Mouse (Mus musculus) hindbrain, embryonic 13.5 days (tissue): ENCODE results near the gene Pagr1b. TPM values are rescaled to one million over a fixed set of nuclear protein-coding genes. Genes with fewer than 3 reads are reported as not detected.

Source experiments
- ATAC-seq: fragments of 200-750 bp; cut with Nextera tagmentation; 2 replicates; pipeline ENCODE4 v1.8.0; 2017; ENCODE audit warnings: moderate TSS enrichment; ENCODE audit not compliant: low FRiP score
- H3K27ac ChIP-seq: fragments of 300-500 bp; sonication (generic); 2 replicates; pipeline ENCODE4 v1.5.1; 2015; ENCODE audit warnings: inconsistent platforms, mild to moderate bottlenecking, moderate library complexity
- H3K27me3 ChIP-seq: fragments of 300-500 bp; sonication (generic); 2 replicates; pipeline ENCODE4 v1.6.1; 2015; ENCODE audit warnings: mild to moderate bottlenecking, inconsistent platforms
- H3K36me3 ChIP-seq: fragments of 300-500 bp; sonication (generic); 2 replicates; pipeline ENCODE4 v1.6.1; 2015; ENCODE audit warnings: mild to moderate bottlenecking, inconsistent platforms
- H3K4me1 ChIP-seq: fragments of 300-500 bp; sonication (generic); replicated peaks from 2 replicates; pipeline ENCODE4 v1.6.1; 2015; ENCODE audit warnings: inconsistent platforms
- H3K4me2 ChIP-seq: fragments of 300-500 bp; sonication (generic); 2 replicates; pipeline ENCODE4 v1.6.1; 2015; ENCODE audit warnings: inconsistent platforms, mild to moderate bottlenecking, moderate library complexity
- H3K4me3 ChIP-seq: fragments of 300-500 bp; sonication (generic); 2 replicates; pipeline ENCODE4 v1.5.1; 2015; ENCODE audit warnings: mild to moderate bottlenecking, inconsistent platforms
- H3K9ac ChIP-seq: fragments of 300-500 bp; sonication (generic); 2 replicates; pipeline ENCODE4 v1.6.1; 2015; ENCODE audit warnings: mild to moderate bottlenecking, inconsistent platforms
- H3K9me3 ChIP-seq: fragments of 300-500 bp; sonication (generic); 2 replicates; pipeline ENCODE4 v1.6.1; 2016; ENCODE audit warnings: inconsistent platforms
- WGBS: fragments of 180-500 bp; shearing (Covaris S2); methylation state at CpG from one replicate; pipeline ENCODE4 v1.1.7; 2015; 5-methylcytosine and 5-hydroxymethylcytosine counted together
- polyA plus RNA-seq: library from polyadenylated mRNA; unstranded; fragments of >200 nt; fragmentation: Nextera tagmentation; extraction: Ambion mirVana; gene quantifications from 2 replicates; pipeline ENCODE4 v1.2.1, GENCODE M21; 2015

The Pagr1b gene
- polyA plus RNA-seq, result 0.45 and 1.1 TPM in 2 replicates

- peak within 1 kb of the TSS; percentile 65 for H3K4me3 ChIP-seq
- H3K4me2 ChIP-seq, result peak within 1 kb of the TSS; percentile 93
- H3K27ac ChIP-seq, result peak within 1 kb of the TSS; percentile 98
- peak within 1 kb of the TSS; percentile 92 for H3K9ac ChIP-seq
- ATAC-seq, result no peak
- H3K9me3 ChIP-seq, result no peaks in the 10 kb centered on the region
- H3K36me3 ChIP-seq, result peaks cover 38% of the 10 kb centered on the region
- no peaks in the 10 kb centered on the region for H3K27me3 ChIP-seq
- peaks cover 70% of the 10 kb centered on the region for H3K4me1 ChIP-seq
Observed at GRCm38 (mm10) chr7:127016481-127016485, at the start of gene Pagr1b. Gene Pagr1b (minus strand): TSS chr7:127016484.

- WGBS, result 89% methylated on average over 6 of the region's 6 CpGs
- Histone ChIP-seq H3K36me3 (no peaks in the 10 kb centered on the region), H3K9ac (no peak overlapping the region), H3K9me3 (no peaks in the 10 kb centered on the region), H3K4me2 (no peak overlapping the region), H3K27ac (no peak overlapping the region), H3K4me3 (no peak overlapping the region), H3K4me1 (no peaks in the 10 kb centered on the region), H3K27me3 (0 out of 2 replicates have a peak, but pooled peaks cover 2% of the 10 kb centered on the region)
- ATAC-seq, result no peak
Observed at GRCm38 (mm10) chr7:127065538-127065937, 49.3 kb upstream of the Pagr1b start.

- H3K36me3 ChIP-seq, result no peaks in the 10 kb centered on the region
- H3K4me2 ChIP-seq, result no peak overlapping the region
- H3K9ac ChIP-seq, result no peak overlapping the region
- WGBS, result 78% methylated on average over 5 of the region's 5 CpGs
- ATAC-seq, result no peak
- 0 out of 2 replicates have a peak, but pooled peaks cover 20% of the 10 kb centered on the region for H3K27me3 ChIP-seq
- H3K4me3 ChIP-seq, result no peak overlapping the region
- no peaks in the 10 kb centered on the region for H3K9me3 ChIP-seq
- no peak overlapping the region for H3K27ac ChIP-seq
- no peaks in the 10 kb centered on the region for H3K4me1 ChIP-seq
Observed at GRCm38 (mm10) chr7:127055026-127055585, 38.8 kb upstream of the Pagr1b start.

DNA sequence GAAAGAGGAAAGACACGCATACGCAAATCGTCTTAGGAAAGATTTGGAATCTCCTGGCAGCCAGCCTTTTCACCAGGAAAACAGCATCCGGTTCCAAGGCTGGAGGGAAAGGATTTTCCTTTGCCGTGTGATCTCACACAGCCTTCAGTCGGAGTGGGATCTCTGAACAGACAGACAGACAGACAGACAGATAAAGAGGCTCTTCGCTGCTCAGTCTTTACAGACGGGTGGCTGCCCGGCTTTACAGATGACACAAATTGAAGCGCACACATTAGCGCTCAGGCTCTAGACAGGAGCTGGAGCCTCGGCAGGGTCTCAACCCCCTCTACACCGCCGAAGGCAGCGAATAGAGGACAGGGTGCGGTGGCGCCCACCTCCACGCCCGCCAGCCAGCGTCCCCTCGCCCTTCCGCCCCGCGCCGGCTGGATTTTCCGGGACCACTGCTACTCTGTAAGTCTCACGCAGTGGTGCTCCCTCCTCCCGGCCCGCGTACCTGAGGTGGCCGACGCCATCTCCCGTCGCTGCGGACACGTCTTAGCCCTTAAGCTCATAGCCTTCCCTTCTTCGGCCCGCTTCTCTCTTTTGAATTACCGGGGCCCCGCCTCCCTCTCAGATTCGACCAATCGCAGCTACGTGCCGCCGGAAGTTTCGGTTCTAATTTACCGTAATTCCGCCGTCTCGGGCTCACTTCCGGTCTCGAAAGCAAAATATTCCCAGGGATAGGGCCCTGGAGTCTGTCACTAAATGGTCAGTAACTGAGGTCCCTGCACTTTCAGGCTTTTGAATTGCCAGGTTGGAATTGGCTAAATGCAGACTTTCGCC lies 25.8 kb upstream of the Pagr1b start, which contains the start of gene Kif22:
Gene Kif22 (minus strand): TSS at position 621 of the 822 bp plus-strand sequence.
- no peaks in the 10 kb centered on the region for H3K36me3 ChIP-seq
- peak within 1 kb of the TSS; percentile 86 for H3K9ac ChIP-seq
- H3K27ac ChIP-seq, result peak within 1 kb of the TSS; percentile 77
- H3K27me3 ChIP-seq, result no peaks in the 10 kb centered on the region
- ATAC-seq, result peak; percentile 59; the same call in 1 of the 2 replicates
- H3K4me3 ChIP-seq, result peak within 1 kb of the TSS; percentile 71
- H3K4me1 ChIP-seq, result peaks cover 20% of the 10 kb centered on the region
- peak within 1 kb of the TSS; percentile 96 for H3K4me2 ChIP-seq
- under 1% methylated on average over 52 of the region's 53 CpGs for WGBS
- no peaks in the 10 kb centered on the region for H3K9me3 ChIP-seq

DNA sequence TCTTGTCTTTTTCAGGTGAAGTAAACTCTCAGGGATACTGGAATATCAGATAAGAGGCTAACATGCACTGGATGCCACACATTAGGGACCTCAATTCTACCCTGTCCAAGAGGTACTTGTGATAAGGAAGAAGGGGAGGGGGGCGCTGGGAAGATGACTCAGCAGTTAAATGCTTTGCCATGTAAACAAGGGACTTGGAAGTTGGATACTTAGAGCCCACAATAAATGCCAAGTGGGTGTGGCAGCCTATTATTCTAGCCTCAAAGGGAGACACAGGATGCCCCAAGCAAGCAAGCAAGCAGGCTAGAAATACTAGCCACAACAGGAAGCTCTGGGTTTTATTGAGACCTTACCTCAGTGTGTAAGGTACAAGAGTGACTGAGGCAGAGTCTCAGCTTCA lies 15.0 kb upstream of the Pagr1b start:
- Histone ChIP-seq H3K9ac (no peak overlapping the region), H3K27me3 (no peaks in the 10 kb centered on the region), H3K4me3 (no peak overlapping the region), H3K9me3 (no peaks in the 10 kb centered on the region), H3K36me3 (peaks cover 8% of the 10 kb centered on the region; the same call in 1 of the 2 replicates), H3K4me2 (no peak overlapping the region), H3K4me1 (peaks cover 10% of the 10 kb centered on the region), H3K27ac (no peak overlapping the region)
- 96% methylated on average over 1 of the region's 1 CpGs for WGBS
- no peak for ATAC-seq

DNA sequence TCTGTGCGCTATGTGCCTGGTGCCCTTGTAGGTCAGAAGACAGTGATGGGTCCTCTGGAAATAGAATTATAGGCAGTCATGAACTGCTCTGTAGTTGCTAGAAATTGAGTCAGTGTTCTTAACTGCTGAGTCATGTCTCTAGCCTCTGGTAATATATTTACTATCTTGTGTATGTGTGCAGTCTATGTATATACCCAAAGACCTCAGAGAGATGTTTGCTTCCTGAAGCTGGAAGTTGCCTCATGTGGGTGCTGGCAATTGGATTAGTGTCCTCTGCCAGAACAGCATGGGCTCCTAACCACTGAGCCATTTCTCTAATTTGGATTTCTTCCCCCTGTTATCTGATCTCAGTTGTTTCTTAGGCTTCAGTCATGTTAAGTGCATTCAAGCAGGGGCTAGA lies 13.9 kb upstream of the Pagr1b start:
- no peaks in the 10 kb centered on the region for H3K27me3 ChIP-seq
- H3K4me1 ChIP-seq, result peaks cover 13% of the 10 kb centered on the region
- no peak overlapping the region for H3K27ac ChIP-seq
- no peak for ATAC-seq
- H3K4me3 ChIP-seq, result no peak overlapping the region
- 93% methylated on average over 1 of the region's 1 CpGs for WGBS
- H3K9me3 ChIP-seq, result no peaks in the 10 kb centered on the region
- no peak overlapping the region for H3K4me2 ChIP-seq
- H3K9ac ChIP-seq, result no peak overlapping the region
- peaks cover 8% of the 10 kb centered on the region; the same call in 1 of the 2 replicates for H3K36me3 ChIP-seq

GRCm38 (mm10) chr7:127027885-127028284 lies 11.6 kb upstream of the Pagr1b start:
- no peaks in the 10 kb centered on the region for H3K9me3 ChIP-seq
- peak; percentile 11; the same call in 1 of the 2 replicates for ATAC-seq
- H3K9ac ChIP-seq, result peak overlapping the region; percentile 74
- H3K36me3 ChIP-seq, result peaks cover 20% of the 10 kb centered on the region
- 61% methylated on average over 8 of the region's 8 CpGs for WGBS
- H3K4me2 ChIP-seq, result peak overlapping the region; percentile 68
- no peaks in the 10 kb centered on the region for H3K27me3 ChIP-seq
- H3K4me1 ChIP-seq, result peaks cover 36% of the 10 kb centered on the region
- H3K4me3 ChIP-seq, result peak overlapping the region; percentile 96
- H3K27ac ChIP-seq, result peak overlapping the region; percentile 100

DNA sequence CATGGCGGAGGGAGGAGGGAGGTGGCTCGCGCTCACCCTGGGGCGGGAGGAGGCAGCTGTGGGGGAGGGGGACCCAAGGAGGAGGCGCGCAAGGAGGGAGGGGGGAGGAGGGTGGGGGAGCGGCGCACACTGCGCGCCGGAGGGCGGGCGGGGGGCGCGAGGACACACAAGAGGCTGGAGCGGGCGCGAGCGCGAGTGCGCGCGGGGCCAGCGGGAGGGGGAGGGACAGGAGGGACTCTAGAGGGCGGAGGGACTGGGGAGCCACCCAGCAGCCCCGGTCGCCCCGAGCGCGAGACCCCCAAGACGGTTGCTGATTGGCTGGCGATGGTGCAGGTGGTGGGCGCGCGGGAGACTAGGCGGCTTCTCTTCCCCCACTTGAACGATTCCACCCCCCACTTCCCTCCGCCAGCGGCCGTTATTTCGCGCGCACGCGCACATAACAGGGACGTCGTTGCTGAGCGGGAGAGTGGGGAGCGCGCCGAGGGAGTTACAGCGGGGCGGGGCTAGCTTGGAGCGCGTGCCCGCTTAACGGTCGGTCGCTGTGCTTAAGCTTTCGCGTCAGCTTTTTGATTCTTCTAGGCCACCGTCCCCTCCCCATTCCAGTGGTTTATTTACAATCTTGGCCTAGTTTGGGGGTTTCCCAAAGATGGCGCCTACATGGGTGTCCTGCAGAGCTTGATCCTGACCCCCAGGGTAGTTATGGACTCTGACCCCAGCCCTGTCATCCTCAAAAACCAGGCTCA lies 10.9 kb upstream of the Pagr1b start, which contains the start of gene Maz:
Gene Maz (minus strand): TSS at position 54 of the 743 bp plus-strand sequence.
- H3K4me1 ChIP-seq, result peaks cover 44% of the 10 kb centered on the region
- H3K27ac ChIP-seq, result peak within 1 kb of the TSS; percentile 100
- peak; percentile 91 for ATAC-seq
- H3K9ac ChIP-seq, result peak within 1 kb of the TSS; percentile 100
- peaks cover 23% of the 10 kb centered on the region for H3K36me3 ChIP-seq
- H3K9me3 ChIP-seq, result no peaks in the 10 kb centered on the region
- under 1% methylated on average over 47 of the region's 63 CpGs for WGBS
- H3K4me3 ChIP-seq, result peak within 1 kb of the TSS; percentile 96
- H3K27me3 ChIP-seq, result no peaks in the 10 kb centered on the region
- H3K4me2 ChIP-seq, result peak within 1 kb of the TSS; percentile 98

DNA sequence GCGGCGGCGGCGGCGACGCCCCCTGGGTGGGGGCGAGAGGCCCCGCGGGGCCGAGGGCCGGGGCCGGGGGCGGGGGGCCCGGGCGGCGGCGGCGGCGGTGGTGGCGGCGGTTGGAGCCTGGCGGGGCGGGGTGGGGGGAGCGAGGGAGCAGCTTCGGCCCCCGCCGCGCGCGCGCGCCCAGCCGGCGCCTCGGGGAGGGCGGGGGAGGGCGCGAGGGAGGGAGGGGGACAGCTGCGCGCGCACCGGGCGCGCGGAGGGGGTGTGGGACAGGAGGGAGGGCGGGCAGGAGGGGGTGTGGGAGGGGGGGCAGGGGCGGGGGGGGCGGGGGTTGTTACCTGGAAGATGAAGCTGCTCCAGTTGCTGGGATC lies 10.3 kb upstream of the Pagr1b start:
- peak overlapping the region; percentile 98 for H3K4me2 ChIP-seq
- peak overlapping the region; percentile 100 for H3K9ac ChIP-seq
- peak overlapping the region; percentile 100 for H3K27ac ChIP-seq
- WGBS, result no CpG with 5 or more reads among the region's 48 CpGs
- H3K9me3 ChIP-seq, result no peaks in the 10 kb centered on the region
- peaks cover 28% of the 10 kb centered on the region for H3K36me3 ChIP-seq
- H3K4me1 ChIP-seq, result peaks cover 49% of the 10 kb centered on the region
- H3K4me3 ChIP-seq, result peak overlapping the region; percentile 96
- no peak for ATAC-seq
- H3K27me3 ChIP-seq, result no peaks in the 10 kb centered on the region

DNA sequence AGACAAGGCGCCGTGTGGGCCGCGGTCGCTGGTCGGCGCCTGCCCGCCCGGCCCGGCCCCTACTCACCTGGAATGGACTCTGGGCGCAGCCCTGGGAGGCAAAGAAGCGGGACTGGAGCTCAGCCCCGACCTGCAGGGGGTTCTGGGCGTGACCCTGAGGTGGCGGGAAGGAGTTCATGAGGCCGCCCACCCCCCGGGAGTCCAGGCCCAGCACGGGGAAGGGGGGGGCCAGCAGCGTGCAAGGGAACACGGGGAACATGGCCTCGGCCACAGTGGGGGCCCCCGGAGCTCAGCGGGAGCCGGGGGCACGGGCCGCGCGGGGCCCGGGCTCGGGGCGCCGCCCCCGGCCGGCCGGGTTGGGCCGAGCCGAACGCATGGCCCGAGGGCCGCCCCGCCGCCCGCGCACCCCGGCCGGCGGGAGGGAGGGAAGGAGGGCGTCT lies 9.9 kb upstream of the Pagr1b start:
- Histone ChIP-seq H3K9ac (peak overlapping the region; percentile 100), H3K36me3 (peaks cover 28% of the 10 kb centered on the region), H3K4me1 (peaks cover 53% of the 10 kb centered on the region), H3K4me3 (peak overlapping the region; percentile 96), H3K9me3 (no peaks in the 10 kb centered on the region), H3K27ac (peak overlapping the region; percentile 100), H3K4me2 (peak overlapping the region; percentile 98), H3K27me3 (no peaks in the 10 kb centered on the region)
- no peak for ATAC-seq
- 0% methylated on average over 10 of the region's 48 CpGs for WGBS

GRCm38 (mm10) chr7:127025556-127026160 lies 9.4 kb upstream of the Pagr1b start:
- H3K27ac ChIP-seq, result peak overlapping the region; percentile 100
- no peaks in the 10 kb centered on the region for H3K9me3 ChIP-seq
- peak overlapping the region; percentile 100 for H3K9ac ChIP-seq
- H3K4me1 ChIP-seq, result peaks cover 58% of the 10 kb centered on the region
- peak overlapping the region; percentile 98 for H3K4me2 ChIP-seq
- H3K27me3 ChIP-seq, result no peaks in the 10 kb centered on the region
- under 1% methylated on average over 42 of the region's 65 CpGs for WGBS
- no peak for ATAC-seq
- H3K4me3 ChIP-seq, result peak overlapping the region; percentile 96
- peaks cover 28% of the 10 kb centered on the region for H3K36me3 ChIP-seq
